Mouse (Mus musculus): ENCODE data around the gene Timm8a2.

GRCm38 (mm10) chr14:122074360-122074759 is 39.9 kb downstream of the Timm8a2 start:
- TF ChIP-seq POLR2A (IDR thresholded peaks at IDR 0.05; ENCODE audit: control insufficient read depth in 1 of 2, insufficient read depth in 1 of 2, low read depth in 1 of 2, low read length in 2 of 2, poor library complexity in 1 of 2) (no peak), UBTF (IDR thresholded peaks at IDR 0.05; ENCODE audit: borderline replicate concordance, insufficient read depth, low read depth, low read length) (no peak), CTCF (IDR thresholded peaks at IDR 0.05 in 2 of 3, conservative IDR thresholded peaks at IDR 0.05 in 1 of 3; ENCODE audit: control insufficient read depth in 1 of 3, insufficient read depth in 1 of 3, low read depth in 2 of 3, low read length in 3 of 3, poor library complexity in 1 of 3, severe bottlenecking in 1 of 3) (no peak), BHLHE40 (IDR thresholded peaks at IDR 0.05; ENCODE audit: borderline replicate concordance, low read depth, low read length) (no peak), NRF1 (IDR thresholded peaks at IDR 0.05; ENCODE audit: insufficient read depth, low read depth, low read length, poor library complexity, severe bottlenecking) (no peak), CHD1 (IDR thresholded peaks at IDR 0.05; ENCODE audit: low read depth, low read length) (no peak), EP300 (IDR thresholded peaks at IDR 0.05; ENCODE audit: low read depth in 1 of 2, low read length in 2 of 2) (no peak)

All from MEL (cell line).